Mouse (Mus musculus): ENCODE results near the gene Tbca.

Gene Tbca

GRCm38 (mm10) chr13:94869541-94869940 is 80.8 kb downstream of the Tbca start:
- peaks cover 4% of the 10 kb centered on the region for H3K27me3 ChIP-seq (ENCODE audit: control insufficient read depth, insufficient read depth, low read length, poor library complexity, severe bottlenecking)
- no peaks in the 10 kb centered on the region for H3K36me3 ChIP-seq (ENCODE audit: control insufficient read depth, insufficient read depth, low read length, poor library complexity, severe bottlenecking)

DNA sequence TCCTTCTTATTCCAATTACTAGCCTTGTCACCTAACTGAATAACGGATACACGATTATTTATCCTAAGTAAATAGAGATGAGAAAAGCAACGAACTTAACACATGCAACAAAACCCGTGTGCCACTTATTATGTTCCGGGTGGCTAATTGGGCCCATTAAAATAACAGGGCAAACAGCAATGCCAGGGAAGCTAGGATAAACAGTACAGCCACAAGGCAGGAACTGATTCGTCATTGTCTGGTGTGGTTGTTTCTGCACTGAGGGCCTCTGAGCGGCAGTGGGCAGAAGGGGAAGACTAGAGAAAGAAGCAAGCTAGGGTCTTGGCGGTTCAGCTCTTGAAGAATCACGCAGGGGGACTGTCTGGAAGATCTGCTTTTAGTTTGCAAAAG is 81.4 kb downstream of the Tbca start:
- Histone ChIP-seq H3K36me3 (ENCODE audit: control insufficient read depth, insufficient read depth, low read length, poor library complexity, severe bottlenecking) (no peaks in the 10 kb centered on the region), H3K27me3 (ENCODE audit: control insufficient read depth, insufficient read depth, low read length, poor library complexity, severe bottlenecking) (peaks cover 6% of the 10 kb centered on the region)
- DNase-seq (ENCODE audit: low read depth, low spot score): no peak

More at GRCm38 (mm10) chr13:94869541-94869940, 80.8 kb downstream of the Tbca start:
- DNase-seq (ENCODE audit: low read depth, low spot score): no peak

DNA sequence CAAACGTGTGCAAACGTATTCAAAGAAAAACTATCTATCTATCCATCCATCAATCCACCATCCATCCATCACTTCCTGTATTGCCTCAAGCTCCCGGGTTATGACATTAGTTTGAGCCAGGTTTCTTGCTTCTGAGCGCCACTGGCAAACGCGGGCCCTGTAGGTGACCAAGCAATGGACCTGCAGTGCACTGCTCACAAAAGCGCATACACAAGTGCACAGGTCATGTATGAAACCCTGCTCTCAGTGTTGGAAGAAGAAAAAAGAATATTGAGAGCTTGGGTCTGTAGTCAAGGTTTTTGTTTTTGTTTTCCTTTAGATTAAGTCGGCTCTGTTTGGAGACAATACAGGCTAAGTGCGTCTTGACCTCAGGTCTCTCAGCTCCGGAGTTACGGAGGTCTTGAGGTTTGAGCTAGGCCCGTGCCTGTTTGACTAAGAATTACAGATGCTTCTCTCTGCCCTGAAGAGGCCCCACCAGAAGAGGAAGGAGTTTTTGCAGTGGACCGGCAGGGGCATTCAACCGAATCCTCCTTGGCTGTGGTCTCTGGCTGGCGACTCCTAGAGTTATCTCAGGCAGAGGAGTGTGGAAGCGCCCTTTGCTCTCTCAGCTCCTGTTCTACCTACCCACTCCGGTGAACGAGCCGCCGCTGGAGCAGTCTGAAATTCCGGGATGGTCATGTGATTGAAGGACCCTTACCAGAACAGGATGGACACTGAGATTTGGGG is 81.9 kb downstream of the Tbca start:
- no peaks in the 10 kb centered on the region for H3K36me3 ChIP-seq (ENCODE audit: control insufficient read depth, insufficient read depth, low read length, poor library complexity, severe bottlenecking)
- DNase-seq (ENCODE audit: low read depth, low spot score): no peak
- H3K27me3 ChIP-seq (ENCODE audit: control insufficient read depth, insufficient read depth, low read length, poor library complexity, severe bottlenecking): peaks cover 8% of the 10 kb centered on the region

DNA sequence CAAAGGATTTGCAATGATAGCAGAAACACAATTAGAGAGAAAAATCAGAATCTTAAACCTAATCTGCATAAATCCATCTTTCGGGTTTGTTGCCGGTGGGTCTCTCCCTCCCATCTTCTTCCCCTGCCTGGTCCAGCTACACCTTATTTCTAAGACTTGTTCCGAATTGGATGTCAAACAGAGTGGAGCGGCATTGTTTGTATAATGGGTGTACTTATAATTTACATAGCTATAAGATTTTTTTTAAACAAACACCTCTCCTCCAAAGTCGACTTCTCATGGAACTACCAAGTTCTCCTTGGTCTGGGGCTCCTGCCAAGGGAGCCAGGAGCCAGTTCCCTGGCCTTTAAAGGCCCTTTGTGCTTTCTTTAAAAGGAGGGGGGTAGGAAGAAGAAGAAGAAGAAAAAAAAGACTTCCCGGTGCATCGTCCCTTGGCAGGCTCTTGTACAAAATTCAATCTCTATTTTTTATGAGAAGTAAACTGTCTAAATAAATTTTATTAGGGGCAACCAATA is 83.2 kb downstream of the Tbca start:
- Histone ChIP-seq H3K27me3 (ENCODE audit: control insufficient read depth, insufficient read depth, low read length, poor library complexity, severe bottlenecking) (peaks cover 8% of the 10 kb centered on the region), H3K36me3 (ENCODE audit: control insufficient read depth, insufficient read depth, low read length, poor library complexity, severe bottlenecking) (no peaks in the 10 kb centered on the region)
- DNase-seq (ENCODE audit: low read depth, low spot score): no peak

- Histone ChIP-seq H3K27me3 (ENCODE audit: control insufficient read depth, insufficient read depth, low read length, poor library complexity, severe bottlenecking) (peaks cover 8% of the 10 kb centered on the region), H3K36me3 (ENCODE audit: control insufficient read depth, insufficient read depth, low read length, poor library complexity, severe bottlenecking) (no peaks in the 10 kb centered on the region)
- DNase-seq (ENCODE audit: low read depth, low spot score): no peak
These were observed 83.7 kb downstream of the Tbca start for GRCm38 (mm10) chr13:94872439-94872838.

DNA sequence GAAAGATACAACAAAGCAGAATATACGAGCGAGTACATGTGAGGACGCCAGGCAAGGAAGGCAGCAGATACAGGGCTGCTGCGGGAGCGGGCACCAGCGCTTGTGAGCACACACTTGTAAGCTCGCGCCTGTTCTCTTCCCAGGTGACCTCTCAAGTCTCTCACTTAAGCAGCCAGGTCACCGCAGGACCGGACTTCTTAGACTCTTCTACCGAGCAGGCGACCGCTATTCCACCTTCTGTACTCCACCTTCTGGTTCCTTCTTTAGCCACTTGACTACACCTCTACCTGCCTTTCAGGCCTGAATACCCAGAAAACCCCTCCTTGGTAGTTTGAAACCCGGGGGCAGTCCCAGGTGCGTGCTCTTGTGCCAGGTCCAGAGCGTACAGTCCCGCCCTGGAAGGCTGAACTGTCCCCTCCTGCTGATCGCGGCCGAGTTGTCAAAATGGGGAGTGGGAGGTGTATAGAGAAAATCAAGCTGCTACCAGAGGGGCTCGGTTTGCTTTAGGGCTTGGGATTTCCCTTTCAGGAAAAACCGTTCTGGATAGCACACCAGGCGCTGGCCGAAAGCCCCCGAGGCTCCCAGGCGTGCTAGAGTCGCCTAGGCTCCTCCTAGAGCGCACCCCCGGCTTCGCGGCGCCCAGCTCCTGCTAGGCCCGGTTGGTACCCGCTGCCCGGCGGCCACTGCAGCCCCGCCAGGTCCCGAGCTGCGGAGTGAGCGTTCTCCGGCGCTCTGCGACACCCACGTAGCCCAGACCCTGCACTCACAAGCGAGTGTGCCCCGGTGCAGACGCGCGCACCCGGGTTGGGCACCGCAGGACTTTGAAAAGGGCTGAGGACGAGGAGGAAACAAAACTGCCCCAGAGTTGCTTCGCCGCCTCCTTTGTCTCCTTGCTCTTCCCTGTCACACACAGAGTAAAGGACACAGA is 84.7 kb downstream of the Tbca start:
- Histone ChIP-seq H3K36me3 (ENCODE audit: control insufficient read depth, insufficient read depth, low read length, poor library complexity, severe bottlenecking) (no peaks in the 10 kb centered on the region), H3K27me3 (ENCODE audit: control insufficient read depth, insufficient read depth, low read length, poor library complexity, severe bottlenecking) (peaks cover 8% of the 10 kb centered on the region)
- no peak for DNase-seq (ENCODE audit: low read depth, low spot score)

- Histone ChIP-seq H3K36me3 (ENCODE audit: control insufficient read depth, insufficient read depth, low read length, poor library complexity, severe bottlenecking) (no peaks in the 10 kb centered on the region), H3K27me3 (ENCODE audit: control insufficient read depth, insufficient read depth, low read length, poor library complexity, severe bottlenecking) (peaks cover 8% of the 10 kb centered on the region)
- DNase-seq (ENCODE audit: low read depth, low spot score): no peak
These were observed 85.3 kb downstream of the Tbca start for GRCm38 (mm10) chr13:94874039-94874425.

- H3K36me3 ChIP-seq (ENCODE audit: control insufficient read depth, insufficient read depth, low read length, poor library complexity, severe bottlenecking): no peaks in the 10 kb centered on the region
- peaks cover 8% of the 10 kb centered on the region for H3K27me3 ChIP-seq (ENCODE audit: control insufficient read depth, insufficient read depth, low read length, poor library complexity, severe bottlenecking)
- peak; percentile 3 for DNase-seq (ENCODE audit: low read depth, low spot score)
These were observed 86.1 kb downstream of the Tbca start for GRCm38 (mm10) chr13:94874656-94875395.

DNA sequence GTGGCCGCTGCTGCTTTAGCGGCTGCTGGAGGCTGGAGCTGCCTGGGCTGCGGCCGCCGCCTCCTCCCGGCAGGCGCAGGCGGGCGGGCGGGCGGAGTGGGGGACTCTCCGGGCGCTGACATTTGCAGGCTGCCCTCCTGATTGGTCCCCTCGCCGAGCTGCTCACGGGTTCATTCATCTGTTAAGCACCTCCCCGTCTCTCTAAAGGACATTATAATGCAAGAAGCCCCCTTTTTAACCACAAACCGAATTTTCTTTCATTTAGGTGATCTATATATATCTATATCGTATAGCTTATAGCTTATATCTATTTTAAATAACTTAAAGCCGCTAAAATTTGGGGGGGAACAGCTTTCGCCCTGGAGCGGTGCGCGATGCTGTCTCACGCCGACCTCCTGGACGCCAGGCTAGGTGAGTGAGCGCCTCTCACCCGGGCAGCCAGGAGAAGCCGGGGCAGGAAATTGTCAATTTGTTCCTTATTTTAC is 86.7 kb downstream of the Tbca start, which contains the start of gene Otp:
Gene Otp (plus strand): TSS at position 207 of the 485 bp plus-strand sequence.
- Histone ChIP-seq H3K36me3 (ENCODE audit: control insufficient read depth, insufficient read depth, low read length, poor library complexity, severe bottlenecking) (no peaks in the 10 kb centered on the region), H3K27me3 (ENCODE audit: control insufficient read depth, insufficient read depth, low read length, poor library complexity, severe bottlenecking) (peaks cover 8% of the 10 kb centered on the region)
- no peak for DNase-seq (ENCODE audit: low read depth, low spot score)

GRCm38 (mm10) chr13:94876286-94877210 is 87.8 kb downstream of the Tbca start:
- H3K36me3 ChIP-seq (ENCODE audit: control insufficient read depth, insufficient read depth, low read length, poor library complexity, severe bottlenecking): no peaks in the 10 kb centered on the region
- no peak for DNase-seq (ENCODE audit: low read depth, low spot score)
- peaks cover 6% of the 10 kb centered on the region for H3K27me3 ChIP-seq (ENCODE audit: control insufficient read depth, insufficient read depth, low read length, poor library complexity, severe bottlenecking)

- Histone ChIP-seq H3K36me3 (ENCODE audit: control insufficient read depth, insufficient read depth, low read length, poor library complexity, severe bottlenecking) (no peaks in the 10 kb centered on the region), H3K27me3 (ENCODE audit: control insufficient read depth, insufficient read depth, low read length, poor library complexity, severe bottlenecking) (peaks cover 6% of the 10 kb centered on the region)
- no peak for DNase-seq (ENCODE audit: low read depth, low spot score)
These were observed 88.5 kb downstream of the Tbca start for GRCm38 (mm10) chr13:94877211-94877590.

GRCm38 (mm10) chr13:94877991-94878745 is 89.5 kb downstream of the Tbca start:
- peaks cover 6% of the 10 kb centered on the region for H3K27me3 ChIP-seq (ENCODE audit: control insufficient read depth, insufficient read depth, low read length, poor library complexity, severe bottlenecking)
- peak; percentile 29 for DNase-seq (ENCODE audit: low read depth, low spot score)
- no peaks in the 10 kb centered on the region for H3K36me3 ChIP-seq (ENCODE audit: control insufficient read depth, insufficient read depth, low read length, poor library complexity, severe bottlenecking)

DNA sequence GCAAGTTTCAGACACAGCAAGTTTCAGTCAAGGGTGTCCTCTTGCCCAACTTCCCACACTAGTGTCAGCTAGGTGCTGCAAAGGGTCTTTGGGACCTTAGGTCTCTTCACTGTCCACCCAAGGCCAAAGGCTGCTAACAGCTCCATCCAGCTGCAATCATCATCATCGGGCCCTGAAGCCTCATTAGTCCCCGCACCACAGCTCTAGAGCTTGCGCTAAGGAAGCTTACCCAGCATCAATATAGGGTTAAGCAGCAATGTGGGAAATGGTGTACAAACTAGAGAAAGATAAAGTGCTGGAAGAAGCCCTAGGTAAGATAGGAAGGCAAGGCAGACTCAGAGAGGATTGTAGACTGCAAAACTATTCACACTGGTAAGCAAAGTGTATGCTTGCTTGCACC is 92.5 kb downstream of the Tbca start:
- no peak for DNase-seq (ENCODE audit: low read depth, low spot score)
- H3K36me3 ChIP-seq (ENCODE audit: control insufficient read depth, insufficient read depth, low read length, poor library complexity, severe bottlenecking): no peaks in the 10 kb centered on the region

More for the DNA sequence above, 92.5 kb downstream of the Tbca start:
- peaks cover 2% of the 10 kb centered on the region for H3K27me3 ChIP-seq (ENCODE audit: control insufficient read depth, insufficient read depth, low read length, poor library complexity, severe bottlenecking)

Data from splenic B cell, adult 2 months (primary cell).